Mouse (Mus musculus) fibroblast of lung, adult 2 months (primary cell): ENCODE data around the gene Vmn1r125.
"Not testable (repeated sequence)": the region's sequence is repeated elsewhere in the genome, so short reads cannot be mapped to it uniquely, and the experiment has no call there.

Experiments used
- DNase-seq: peaks from one replicate; pipeline ENCODE4 v3.0.0-alpha.2; 2011; ENCODE audit warnings: low read depth

The Vmn1r125 gene

DNA sequence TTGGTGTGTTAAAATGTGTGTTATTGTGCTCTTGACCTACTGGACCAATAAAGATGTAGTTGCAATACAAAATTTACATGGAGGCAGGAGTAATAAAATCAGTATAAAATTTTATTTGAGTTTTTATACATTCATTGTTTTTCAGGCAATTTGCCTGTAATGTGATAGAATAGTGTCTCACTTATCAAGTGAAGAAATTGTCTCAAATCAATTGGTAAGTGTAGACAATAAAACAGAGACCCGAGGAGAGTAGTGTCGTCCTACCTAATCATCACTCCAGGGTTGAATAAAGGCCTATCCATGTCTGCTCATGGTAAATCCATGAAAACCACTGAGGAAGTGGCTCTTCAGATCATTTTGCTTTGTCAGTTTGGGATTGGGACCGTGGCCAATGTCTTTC, at the start of gene Vmn1r125:
Gene Vmn1r125 (plus strand): TSS at position 301 of the 400 bp plus-strand sequence.
- not testable (repeated sequence) for DNase-seq

DNA sequence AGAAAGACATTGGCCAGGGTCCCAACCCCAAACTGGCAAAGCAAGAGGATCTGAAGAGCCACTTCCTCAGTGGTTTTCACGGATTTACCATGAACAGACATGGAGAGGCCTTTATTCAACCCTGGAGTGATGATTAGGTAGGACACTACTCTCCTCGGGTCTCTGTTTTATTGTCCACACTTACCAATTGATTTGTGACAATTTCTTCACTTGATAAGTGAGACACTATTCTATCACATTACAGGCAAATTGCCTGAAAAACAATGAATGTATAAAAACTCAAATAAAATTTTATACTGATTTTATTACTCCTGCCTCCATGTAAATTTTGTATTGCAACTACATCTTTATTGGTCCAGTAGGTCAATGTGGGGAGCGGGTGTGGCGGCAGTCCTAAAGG, 11.5 kb upstream of the Vmn1r125 start, which contains the start of gene Vmn1r124:
Gene Vmn1r124 (minus strand): TSS at position 101 of the 400 bp plus-strand sequence.
- not testable (repeated sequence) for DNase-seq

DNA sequence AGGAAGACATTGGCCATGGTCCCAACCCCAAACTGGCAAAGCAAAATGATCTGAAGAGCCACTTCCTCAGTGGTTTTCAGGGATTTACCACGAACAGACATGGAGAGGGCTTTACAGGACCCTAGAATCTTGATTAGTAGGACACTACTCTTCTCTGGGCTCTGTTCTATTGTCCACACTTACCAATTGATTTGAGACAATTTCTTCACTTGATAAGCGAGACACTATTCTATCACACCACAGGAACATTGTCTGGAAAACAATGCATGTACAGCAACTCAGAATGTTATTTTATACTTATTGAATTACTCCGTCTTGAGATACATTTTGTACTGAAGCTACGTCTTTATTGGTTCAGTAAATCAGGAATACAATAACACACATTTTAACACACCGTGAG, 29.4 kb downstream of the Vmn1r125 start, which contains the start of gene Vmn1r126:
Gene Vmn1r126 (minus strand): TSS at position 101 of the 400 bp plus-strand sequence.
- not testable (repeated sequence) for DNase-seq

DNA sequence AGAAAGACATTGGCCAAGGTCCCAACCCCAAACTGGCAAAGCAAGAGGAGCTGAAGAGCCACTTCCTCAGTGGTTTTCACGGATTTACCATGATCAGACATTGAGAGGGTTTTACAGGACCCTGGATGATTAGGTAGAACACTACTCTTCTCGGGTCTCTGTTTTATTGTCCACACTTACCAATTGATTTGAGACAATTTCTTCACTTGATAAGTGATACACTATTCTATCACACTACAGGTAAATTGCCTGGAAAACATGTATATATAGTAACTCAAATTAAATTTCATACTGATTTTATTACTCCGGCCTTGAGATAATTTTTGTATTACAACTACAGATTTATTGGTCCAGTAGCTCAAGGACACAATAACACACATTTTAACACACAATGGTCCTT, 47.8 kb downstream of the Vmn1r125 start, which contains the start of gene Vmn1r127:
Gene Vmn1r127 (minus strand): TSS at position 101 of the 400 bp plus-strand sequence.
- DNase-seq, result not testable (repeated sequence)
